Mouse (Mus musculus) kidney, adult 8-10 months (tissue): Measurements from ENCODE around the gene Xpot.

Source experiments
- DNase-seq, 2 experiments: peaks; one replicate each; pipeline ENCODE4 v3.0.0; 2022

Xpot gene

DNA sequence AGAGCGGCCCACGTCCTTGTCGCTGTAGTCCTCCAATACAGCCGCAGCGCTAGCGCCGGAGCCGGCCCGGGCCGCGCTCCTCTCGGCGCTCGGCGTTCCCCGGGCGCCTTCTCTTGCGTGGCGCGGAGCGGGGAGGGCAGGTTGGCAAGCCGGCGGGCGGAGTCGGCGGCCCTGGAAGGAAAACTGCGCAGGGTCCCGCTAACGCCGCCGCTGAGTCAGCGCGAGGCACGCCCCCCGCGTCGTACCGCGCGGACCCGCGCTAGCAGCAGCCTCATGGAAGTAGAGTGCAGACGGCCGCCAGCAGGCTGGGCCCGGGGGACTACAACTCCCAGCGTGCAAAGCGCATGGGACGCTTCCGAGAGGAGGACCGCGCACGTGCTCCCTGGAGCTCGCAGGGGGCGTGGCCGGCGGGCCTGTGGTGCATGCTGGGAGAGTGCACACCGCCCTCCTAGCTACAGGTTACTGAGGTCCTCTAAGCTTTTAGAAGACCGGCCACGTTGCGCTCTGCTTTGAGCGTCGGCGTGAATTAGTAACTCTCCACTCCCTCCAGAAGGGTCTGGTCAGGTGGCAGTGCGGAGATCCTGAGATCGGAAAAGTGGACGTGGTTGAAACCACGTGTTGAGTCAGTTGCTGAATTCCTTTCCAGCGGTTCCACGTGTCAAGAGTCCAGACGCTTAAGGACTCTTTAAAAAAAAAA, at the start of gene Xpot:
Gene Xpot (minus strand): TSS at position 147 of the 697 bp plus-strand sequence.
- peak; percentile 98 for DNase-seq

DNA sequence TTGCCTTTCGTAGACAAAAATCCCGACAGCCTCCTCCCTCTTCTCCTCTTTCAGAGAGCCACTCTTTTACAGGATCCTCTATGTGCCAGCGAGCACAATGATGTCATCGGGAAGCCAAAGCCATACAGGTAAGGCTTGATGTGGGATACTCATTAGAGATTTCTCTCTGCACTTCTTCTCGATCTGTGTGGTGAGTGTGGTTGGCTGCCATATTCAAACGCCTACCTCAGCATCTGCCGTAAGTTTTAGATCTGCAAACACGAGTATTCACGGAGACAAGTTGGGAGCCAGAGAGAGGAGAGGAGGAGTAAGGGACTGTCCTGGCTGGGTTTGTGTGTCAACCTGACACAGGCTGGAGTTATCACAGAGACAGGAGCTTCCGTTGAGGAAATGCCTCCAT, 43.0 kb upstream of the Xpot start:
- DNase-seq: no peak

- DNase-seq: no peak
These were observed 39.6 kb upstream of the Xpot start for GRCm38 (mm10) chr10:121665631-121666145.

DNA sequence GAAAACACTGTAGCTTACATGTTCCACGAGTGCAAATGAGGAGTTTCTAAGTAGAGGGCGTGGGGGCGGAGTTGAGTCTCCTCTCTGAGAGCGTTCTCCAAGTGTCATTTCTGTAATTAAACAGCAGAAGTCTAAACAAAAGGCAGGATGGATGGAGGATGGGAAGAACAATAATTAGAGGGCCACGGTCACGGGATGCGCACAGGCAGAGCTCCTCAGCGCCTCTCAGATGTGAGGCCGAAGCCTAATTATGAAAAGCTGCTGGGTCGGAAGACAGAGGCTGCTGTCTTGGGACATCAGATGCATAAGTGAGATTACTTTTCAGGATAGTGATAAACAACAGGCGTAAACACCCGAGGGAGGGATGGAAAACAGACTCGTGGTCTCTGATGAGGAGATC, 37.5 kb upstream of the Xpot start:
- DNase-seq: no peak

DNA sequence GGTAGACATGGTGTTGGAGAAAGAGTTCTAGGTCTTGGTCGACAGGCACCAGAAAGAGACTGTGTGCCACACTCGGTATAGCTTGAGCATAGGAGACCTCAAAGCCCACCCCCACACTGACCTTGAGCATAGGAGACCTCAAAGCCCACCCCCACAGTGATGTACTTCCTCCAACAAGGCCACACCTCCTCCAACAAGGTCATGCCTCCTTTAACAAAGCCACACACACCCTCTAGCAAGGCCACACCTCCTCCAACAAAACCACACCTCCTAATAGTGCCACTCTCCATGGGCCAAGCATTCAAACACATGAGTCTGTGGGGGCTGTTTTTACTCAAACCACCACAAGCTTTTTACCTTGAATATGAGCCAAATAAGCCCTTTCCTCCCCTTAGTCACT, 36.6 kb upstream of the Xpot start:
- no peak for DNase-seq

DNA sequence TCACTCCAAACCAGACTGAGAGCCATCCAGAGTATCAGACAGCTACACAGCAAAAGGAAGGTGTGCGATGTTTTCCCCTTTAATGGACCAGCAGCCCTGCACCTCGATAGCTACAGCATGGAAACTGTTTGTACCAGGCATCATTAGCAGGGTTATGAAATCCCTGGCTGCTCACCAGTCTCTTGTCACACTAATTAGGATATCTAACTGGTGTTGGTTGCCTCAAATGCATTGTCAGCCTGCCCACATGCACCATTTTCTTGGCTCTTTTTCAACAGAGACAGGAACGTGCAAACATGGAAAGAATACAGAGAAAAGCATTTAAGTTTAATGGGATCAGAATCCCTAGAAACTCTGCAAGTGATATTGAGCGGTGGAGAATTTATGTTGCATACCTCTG, 29.8 kb upstream of the Xpot start:
- DNase-seq: no peak

DNA sequence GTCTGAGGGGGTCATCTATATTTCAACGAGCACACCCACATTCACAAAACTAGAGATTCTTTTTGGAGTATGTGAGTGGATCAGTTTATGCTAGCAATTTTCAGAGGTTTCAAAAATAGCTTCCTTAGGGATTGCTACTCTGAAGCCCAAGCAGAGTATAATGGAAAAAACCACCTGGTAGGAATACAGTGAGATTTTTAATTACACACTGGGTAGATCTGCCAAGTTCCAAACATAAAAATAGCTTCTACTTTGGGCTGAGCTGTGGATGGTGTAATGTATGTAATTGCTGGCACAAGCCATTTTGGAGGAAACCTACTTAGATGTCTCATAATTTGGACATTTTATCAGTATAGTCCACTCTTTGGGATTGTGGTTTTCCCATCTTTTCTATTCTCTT, 26.9 kb upstream of the Xpot start:
- no peak for DNase-seq

DNA sequence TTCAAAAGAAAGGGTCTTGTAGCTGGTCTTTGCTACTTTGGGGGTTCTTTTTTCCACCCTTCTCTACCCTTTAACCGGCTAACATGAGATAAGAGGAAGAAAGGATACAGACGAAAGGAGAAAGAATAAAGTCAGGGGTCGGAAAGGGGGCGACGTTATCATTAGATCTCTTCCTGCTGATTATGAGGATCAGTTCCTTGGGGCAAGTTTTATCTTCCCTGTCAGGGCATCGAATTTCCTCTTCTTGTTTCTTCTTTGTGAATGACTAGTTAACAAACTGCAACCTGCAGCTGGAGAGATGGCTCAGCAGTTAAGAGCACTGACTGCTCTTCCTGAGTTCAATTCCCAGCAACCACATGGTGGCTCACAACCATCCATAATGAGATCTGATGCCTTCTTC, 20.2 kb upstream of the Xpot start:
- DNase-seq: no peak

- DNase-seq: no peak
These were observed 16.2 kb upstream of the Xpot start for GRCm38 (mm10) chr10:121642054-121642947.

DNA sequence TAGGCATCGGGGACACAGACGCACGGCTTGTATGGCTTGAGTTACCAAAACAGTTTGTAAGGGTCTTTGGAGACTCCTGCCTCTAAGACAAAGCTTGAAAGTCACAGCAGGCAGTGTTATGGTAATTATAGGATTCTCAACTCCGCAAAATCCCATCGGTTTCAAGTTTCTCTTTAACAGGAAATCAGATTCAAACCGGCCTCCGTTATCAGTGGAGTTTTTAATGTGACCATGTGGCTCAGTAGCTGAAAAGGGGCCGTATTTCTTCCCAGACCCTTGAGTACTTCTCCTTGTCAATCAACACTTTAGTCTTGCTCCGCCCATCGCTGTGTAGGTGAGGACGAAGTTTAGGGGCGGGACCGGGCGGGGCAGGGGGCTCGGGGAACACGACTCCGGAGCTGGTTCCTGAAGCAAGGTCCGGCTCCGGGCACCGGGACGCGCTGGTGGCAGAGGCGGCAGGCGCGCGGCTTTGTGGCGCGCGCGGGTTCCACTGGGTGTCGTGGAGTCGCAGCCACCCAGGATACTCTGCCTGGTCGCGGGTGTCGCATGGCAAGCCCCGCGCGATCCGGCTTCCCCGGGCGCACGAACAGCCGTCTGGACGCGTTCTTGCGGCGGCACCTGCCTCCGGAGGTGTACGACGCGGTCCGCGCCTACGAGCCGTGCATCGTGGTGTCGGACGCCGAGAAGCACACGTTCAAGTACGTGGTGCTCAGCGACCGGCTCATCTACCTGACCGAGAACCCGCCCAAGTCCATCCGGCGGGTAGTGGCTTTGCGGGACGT, 15.3 kb upstream of the Xpot start, which contains the start of gene D930020B18Rik:
Gene D930020B18Rik (plus strand): TSS at position 317 of the 782 bp plus-strand sequence.
- DNase-seq: no peak

- no peak for DNase-seq
These were observed 14.8 kb upstream of the Xpot start for GRCm38 (mm10) chr10:121640944-121641271.

- DNase-seq: no peak
These were observed 14.2 kb upstream of the Xpot start for GRCm38 (mm10) chr10:121640150-121640930.

GRCm38 (mm10) chr10:121639573-121639972, 13.4 kb upstream of the Xpot start:
- no peak for DNase-seq

DNA sequence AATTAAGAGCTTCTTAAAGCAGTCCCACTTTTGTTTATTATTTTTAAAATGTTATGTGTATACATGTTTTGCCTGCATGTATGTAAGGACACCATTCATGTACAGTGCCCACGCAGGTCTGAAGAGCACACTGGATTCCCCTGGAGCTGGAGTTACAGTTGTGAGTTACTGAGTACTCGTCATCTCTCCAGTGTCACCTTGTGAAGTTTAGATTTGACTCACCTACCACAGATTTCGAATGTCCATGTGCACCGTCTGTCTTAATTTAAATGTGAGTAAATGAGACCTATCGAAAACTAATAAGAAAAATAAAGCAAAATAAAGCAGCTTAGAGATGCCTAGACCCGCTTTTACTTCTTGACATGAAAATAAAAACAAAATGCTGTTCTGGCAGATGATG, 10.1 kb upstream of the Xpot start:
- DNase-seq: no peak

DNA sequence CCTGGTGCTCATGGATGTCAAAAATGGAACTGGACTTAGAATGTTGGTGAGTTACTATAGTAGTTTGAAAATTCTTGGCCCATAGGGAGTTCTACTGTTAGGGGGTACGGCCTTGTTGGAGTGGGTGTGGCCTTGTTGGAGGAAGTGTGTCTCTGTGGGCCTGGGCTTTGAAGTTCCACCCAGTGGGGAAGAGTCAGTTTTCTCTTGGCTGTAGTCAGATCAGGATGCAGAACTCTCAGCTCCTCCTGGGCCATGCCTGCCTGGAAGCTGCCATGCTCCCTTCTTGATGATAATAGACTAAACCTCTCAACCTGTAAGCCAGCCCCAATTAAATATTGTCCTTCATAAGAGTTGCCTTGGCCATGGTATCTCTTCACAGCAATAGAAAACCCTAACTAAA, 8.0 kb upstream of the Xpot start:
- no peak for DNase-seq

DNA sequence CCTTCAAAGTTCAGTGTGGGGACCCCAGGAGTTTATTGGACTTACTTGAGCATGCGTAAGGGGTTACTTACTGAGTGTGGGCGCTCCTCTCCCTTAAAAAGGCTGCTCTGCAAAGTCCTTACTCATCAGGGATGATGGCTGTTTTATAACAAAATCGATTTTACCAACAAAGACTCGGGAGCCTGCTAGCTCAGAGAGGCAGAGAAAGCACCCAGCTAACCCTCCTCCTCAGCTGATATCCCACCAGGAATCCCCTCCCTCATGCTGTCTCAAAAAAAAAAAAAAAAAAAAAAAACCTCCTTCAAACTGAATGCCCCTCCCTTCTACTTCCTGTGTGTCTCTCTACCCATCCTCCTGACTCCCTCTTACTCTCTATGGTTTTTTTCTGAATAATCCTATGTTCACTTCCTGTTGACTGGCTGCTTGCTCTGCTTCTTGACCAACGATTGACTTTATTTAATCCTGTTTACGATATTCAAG, 2.5 kb upstream of the Xpot start:
- no peak for DNase-seq

- no peak for DNase-seq
These were observed 1.2 kb upstream of the Xpot start for GRCm38 (mm10) chr10:121627216-121627852.

DNA sequence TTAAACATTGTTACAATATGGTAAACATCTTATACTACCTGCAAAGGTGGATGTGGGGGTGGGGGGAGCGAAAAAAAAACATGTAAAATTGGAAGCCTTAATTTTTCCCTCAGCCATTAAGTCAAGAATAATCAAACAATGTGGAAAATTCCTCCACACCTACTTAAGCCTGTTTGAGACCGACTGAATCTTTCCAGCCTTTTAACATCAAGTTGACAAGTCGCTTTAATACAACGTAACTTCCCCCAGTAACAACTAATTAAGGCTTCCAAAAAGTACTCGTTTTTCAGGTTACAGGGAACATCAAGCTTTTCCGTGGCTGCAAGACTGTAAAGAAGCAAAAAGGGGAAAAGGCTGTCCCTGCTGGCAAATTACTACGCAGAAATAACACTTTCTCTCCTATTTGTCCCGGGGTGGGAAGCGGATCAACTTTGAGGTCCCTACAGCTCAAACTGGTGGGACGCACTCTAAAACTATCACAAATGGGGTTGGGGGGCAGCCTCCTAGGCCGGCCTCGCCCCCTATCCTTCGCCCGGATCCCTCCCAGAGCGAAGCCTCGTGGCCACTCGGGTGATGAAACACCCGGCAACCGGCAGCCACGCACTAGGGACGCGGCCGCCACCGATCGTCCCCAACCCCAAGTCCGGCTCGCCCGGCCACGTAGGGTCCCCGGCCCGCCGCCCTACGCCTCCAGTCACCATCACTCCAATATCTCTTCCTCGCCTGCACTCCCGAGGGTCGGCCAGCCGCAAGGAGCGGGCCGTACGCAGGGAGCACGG, 536 bp downstream of the Xpot start:
- DNase-seq: no peak

DNA sequence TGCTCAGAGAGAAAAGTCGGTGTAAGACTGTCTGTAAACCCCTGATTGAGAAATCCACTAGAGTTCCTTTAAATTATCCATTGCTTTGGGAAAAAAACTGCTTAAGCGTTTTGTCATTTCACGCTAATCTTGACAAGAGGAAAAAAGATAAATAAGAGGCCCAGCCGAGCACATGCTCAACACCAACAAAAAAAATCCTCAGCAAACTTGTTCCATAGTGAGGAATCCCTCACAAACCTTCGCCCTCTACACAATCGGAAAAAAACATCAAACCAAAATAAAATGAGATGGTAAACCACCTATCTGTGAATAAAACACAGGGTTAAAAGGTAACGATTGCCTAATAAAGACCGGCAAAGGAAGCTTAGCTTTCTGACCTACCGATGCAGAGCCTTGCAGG, 1.1 kb downstream of the Xpot start:
- no peak for DNase-seq

DNA sequence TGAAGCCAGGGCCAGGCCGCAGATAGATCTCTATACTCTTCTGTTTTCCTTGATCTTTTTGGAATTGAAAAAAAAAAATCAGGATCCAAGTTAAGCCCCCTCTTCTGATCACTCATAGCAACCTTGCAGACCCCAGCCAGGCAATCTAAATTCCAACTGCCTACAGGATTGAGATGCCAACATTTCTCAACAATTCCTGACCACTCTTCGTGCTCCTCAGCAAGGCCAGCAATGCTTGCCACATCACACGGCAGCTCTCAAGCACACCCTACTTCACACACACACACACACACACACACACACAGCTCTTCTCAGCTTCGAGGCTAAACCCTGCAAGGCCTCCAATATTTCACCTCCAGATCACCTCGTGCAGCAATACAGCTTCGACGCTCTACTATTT, 2.5 kb downstream of the Xpot start:
- no peak for DNase-seq

GRCm38 (mm10) chr10:121622431-121622830, 3.7 kb downstream of the Xpot start:
- DNase-seq: no peak
